Mouse (Mus musculus) urinary bladder, postnatal 4 days (tissue): ENCODE measurements at regions not wholly inside any gene's neighbourhood (a gene's known extent, or its start where the extent isn't known, plus 50 kb on each side); places are given as distances from the start of the nearest gene placed in this dataset.

Source experiments
- DNase-seq, 2 experiments: peaks; one replicate each; pipeline ENCODE4 v3.0.0; 2021 to 2022; ENCODE audit warnings: low spot score in 2 of 2

DNA sequence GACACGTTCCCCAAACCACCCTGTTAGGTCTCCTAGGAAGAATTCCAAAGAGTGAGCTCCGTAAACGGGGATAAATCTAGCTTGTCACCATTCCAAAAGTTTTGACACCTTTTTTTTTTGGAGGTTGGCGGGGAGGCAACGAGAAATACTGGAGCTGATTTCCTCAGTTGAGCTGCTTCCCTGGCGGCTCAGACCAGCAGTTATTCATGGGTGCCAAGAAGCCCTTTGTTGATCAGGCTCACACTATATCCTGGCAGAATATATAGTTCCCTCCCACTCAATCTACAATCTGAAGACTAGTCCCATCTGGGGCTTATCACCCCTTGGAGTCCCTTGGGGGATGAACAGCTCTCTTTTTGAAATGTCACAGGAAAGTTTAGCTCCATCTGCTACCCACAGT is 77.5 kb upstream of the Tiam2 start:
- DNase-seq = no peak

DNA sequence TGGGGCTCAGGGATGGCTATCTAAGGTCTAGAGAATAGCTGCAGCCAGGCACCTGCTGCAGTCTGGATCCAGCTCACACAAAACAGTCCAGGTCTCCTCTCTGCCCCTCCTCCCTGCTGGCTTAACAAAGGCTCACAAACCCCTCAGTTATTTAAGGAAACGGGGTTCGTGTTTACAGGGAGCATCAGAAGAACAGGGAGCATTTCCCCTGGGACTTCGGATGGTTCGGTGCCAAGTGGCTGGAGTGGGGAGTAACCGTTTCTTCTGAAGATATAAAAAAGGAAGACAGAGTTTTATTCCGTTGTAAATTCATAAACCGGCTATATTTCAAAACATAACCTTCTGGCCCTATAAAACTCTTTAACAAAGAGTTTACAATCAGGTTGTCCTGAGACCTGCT is 77.1 kb upstream of the Tiam2 start:
- no peak for DNase-seq

DNA sequence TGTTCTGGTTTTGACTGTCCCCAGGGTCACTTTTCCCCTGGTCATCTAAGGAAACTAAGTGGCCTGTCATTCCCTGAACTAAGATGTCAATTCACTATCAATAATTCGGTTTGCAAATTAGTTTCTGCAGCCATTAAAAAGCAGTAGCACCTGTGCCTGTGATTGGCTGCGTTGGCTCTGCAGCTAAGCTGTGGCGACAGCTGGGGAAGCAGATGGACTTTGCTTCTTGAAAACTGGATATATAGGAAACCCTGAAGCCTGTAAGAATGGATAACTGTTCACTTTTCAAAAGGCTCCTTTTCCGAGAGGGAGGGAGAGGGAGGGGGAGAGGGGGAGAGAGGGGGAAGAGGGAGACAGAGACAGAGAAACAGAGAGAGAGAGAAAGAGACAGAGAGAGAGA is 75.2 kb upstream of the Tiam2 start:
- no peak for DNase-seq

DNA sequence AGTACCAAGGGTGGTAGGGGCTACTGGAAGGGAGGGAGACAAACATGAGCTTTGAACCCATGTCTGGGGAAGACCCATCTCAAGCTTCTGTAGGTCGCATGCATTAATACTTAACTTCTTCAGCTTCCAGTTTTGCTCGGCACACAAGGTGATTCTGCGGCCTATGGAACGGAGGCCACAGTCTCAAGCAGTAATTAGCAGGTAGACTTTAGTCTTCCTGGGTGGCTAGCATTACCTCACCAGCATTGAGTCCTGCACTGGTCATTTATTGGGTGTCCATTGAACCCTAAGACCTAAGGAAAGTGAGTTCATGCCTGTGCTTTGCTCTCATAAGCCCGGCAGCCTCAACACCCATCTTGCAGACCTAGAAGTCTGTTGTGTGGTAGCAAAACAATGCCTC is 74.4 kb upstream of the Tiam2 start:
- DNase-seq = no peak

DNA sequence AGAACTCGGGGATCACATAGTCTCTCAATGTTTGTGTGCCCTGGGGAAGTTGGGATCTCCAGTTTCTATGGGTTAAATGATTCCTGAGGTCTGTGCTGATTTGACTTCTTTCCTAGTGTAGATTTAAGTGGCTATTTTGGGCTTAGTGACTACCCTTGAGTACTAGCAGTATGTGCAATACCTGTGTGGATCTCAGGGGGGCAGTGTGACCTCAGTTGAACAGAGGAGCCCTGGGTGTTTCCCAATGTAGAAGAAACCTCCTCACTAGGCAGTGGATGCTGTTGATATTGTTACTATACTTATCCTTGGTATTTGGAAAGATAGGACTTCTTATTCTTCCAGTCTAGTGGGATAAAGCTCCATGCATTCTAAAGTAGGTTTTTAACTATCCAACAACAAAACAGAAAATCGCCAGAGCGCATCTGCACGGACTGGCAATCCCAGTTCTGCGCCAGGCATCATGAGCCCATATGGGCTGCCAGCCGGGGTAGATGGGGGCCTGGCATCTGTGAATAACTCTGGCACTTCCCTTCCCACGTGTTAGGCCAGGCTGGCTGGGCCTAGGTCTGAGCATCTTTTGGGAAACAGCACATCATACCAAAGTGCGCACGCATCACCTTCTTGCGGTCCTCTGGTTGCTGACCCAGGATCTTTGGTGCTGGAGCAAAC is 72.7 kb upstream of the Tiam2 start:
- DNase-seq = no peak

DNA sequence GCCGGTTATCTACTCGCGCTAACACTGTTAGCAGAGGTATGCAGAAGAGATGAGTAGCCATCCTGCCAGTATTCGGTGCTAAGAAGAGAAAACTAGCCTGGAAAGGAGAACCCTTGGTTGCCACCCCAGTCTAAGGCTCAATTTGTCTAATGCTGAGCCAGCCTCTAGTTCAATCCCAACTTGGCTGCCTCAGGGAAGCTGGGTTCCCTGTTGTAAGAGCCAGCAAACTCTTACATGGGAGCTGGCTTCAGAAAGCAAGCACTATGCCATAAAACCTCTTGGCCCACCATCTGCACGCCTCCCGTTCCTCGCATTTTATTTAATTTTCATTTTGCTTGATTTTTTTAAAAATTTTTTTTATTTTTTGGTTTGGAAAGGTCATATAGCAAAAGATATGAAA is 69.6 kb upstream of the Tiam2 start:
- DNase-seq = no peak

DNA sequence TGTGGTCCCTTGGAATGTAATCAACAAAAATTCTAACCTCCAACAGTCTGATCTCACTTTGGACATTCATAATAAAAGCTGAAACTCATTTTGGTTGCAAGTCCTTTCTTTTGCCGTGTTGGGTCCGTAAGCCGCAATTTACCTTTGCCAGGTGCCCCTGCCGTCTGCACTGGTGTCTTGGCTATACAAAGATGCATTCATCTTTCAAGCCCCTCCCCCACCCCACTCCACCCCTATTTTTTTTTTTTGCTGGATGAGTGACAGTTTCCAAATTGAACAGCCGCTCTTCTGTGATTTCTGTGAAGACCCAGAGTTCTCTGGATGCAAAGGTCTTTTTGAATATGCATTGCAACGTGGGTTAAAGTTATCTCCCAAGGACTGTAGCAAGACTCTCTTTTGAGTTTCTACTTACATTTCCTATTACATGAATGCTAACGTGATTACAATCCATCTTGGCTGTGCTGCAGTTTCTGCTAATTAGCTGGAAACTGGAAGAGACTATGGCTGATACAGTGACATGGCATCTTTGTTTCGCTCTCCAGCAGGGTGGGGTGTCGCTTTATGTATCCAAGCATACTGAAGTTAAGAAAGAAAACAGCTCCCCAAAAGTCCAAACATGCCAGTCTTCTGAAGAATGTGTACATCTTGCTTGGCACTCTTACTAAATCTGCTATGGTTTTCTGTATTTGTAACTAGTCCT is 67.4 kb upstream of the Tiam2 start:
- DNase-seq = no peak

DNA sequence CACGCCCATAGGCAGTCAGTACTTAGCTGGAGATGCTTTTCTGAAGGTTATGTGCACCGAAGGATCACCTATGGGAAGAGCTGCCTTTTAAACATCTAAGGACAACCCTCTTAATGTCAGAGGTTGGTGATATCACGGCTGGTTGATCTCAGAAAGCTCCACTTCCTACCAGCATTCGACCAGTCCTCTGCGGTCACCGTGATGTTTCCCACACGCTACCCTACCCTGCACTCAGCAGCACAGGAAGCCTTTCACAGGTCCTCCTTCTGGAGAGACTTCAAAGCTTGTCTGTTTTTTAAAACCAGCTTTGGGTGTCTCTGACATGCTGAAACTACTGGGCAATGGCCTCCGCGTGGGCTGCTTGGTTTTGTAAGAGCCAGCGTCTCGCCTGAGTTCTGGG is 65.6 kb upstream of the Tiam2 start:
- no peak for DNase-seq

DNA sequence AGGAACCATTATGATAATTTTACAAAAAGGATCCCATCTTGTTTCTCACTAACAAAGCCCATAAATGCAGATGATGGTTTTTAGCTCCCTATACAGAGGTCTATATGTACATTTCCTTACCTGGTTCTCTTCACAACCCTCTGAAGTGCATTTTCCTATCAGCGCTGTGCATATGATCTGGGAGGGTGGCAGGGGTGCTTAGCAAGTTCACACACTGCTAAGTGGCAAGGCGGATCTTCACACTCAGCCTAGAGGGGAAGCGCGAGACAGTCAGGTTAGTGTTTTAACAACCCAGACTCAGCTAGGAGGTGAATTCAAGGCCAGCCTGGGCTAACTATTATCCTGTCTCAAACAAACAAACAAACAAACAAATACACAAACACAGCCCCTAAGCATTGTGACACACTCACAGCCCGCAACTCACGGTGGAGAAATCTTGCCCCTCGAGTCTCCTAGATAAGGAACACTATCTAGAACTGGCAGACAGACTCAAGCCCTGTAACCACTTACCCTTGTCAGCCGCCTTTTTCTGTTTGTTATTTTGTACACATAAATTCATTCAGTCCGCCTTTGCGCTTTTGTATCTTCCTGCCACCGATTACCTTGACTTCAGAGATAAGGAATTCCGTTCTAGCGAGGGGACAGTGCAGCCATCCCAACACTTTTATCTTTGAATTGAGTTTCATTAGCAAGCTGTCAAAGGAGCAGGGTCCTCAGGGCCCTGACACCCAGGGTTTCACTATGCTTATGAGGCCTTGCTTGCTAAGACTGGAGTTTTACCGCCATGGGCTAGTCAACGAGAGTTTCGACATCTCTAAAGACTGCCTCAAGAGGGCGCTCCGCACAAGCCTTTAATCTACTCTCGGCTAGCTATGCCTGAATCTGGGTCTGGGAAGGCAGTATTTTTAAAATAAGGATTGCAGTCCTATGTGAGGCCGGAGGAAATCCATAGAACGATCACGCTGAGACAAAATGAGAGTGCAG is 53.0 kb upstream of the Tiam2 start:
- DNase-seq = peak; percentile 67 to 84

DNA sequence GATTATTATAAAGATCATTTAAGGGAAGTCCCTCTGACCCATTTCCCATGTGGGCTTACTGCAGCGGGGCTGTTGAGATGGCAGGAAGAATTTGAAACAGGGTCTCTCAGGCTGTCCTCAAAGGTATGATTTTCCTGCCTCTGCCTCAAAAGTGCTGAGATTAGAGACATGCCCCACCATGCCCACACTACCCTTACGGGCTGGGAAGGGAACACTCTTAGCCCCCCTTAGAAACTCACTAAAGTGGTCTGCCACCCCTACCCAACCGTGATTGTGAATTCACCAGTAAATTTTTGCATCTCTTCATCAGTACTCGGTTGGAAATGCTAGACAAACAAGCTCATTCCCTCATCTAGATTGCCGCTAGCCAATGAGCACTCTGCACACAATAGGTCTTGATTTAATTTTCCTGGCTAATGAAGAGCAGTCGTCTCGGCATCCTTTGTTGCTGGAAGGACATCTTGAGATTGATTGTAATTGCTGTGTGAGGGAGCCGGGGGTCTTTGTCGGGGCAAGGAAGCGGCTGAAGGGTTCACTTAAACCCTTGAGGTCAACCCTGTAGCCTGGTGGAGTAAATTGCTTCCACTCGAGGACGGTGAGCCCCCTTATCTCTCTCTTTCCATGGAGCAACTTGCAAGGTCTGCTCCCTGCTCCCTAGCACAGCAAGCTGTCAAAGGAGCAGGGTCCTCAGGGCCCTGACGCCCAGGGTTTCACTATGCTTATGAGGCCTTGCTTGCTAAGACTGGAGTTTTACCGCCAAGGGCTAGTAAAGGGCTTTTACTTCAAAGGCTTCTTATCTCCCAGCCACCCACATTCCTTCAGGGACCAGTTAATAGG is 51.7 kb upstream of the Tiam2 start:
- no peak for DNase-seq
